Mouse (Mus musculus): ENCODE data around the gene Olfr859.
"Not testable (repeated sequence)": the region's sequence is repeated elsewhere in the genome, so short reads cannot be mapped to it uniquely, and the experiment has no call there.

Olfr859 gene

DNA sequence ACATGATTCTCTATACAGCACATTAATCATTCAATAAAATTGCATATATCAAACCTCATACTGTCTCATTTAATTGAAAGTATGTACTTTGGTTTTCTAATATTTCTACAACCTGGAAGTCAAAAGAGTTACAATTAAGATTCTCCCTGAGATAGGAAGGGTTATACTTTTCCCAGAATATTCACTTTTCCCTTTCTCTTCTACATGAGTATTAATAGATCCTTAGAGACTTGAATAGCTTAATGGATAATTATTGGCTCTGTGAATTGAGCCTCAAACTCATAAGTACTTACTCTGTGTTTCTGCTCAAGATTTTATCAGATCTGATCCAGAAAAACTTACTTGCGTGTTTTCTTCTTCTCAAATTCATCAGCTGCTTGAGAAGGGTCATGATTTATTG, at the start of gene Olfr859:
Gene Olfr859 (plus strand): TSS at position 301 of the 400 bp plus-strand sequence.
- not testable (repeated sequence) for DNase-seq (ENCODE audit: low spot score)

DNA sequence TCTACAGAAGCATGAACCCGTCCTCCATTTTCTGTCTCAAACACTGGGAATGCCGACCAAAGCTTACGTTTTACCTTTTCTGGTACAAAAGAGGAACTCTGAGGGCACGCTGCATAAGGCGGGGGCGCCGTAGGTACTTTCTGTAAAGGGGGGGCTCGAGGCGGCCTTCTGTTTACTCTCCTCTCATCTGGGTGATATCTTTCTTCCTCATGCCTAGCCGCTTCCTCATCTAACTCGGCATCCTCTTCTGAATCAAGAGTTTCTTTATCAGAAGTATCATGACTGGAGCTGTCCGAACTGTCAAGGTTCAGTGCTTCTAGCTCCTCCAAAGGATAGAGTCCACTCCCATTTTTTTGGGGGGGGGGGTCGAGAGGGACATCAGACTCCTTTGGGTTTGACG, 35.6 kb upstream of the Olfr859 start:
- DNase-seq (ENCODE audit: low spot score), result no peak

DNA sequence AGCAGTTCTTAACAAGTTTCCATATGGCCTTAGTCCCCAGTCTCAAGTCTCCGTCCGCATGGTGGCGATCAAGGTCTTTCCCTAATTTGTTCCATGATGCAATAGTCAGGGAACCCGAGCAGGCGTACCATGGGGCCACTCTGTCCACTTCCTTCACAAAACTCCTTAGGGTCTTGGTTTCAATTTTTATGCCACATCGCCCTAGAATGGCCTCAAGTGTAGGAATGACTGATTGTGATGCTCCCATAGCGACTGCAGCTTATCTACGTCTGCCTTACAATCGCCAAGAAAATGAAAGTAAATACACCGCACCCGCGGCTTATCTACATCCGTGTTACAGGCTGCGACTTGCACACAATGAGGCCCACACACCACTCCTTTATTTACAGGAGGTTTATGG, 35.0 kb upstream of the Olfr859 start:
- no peak for DNase-seq (ENCODE audit: low spot score)

DNA sequence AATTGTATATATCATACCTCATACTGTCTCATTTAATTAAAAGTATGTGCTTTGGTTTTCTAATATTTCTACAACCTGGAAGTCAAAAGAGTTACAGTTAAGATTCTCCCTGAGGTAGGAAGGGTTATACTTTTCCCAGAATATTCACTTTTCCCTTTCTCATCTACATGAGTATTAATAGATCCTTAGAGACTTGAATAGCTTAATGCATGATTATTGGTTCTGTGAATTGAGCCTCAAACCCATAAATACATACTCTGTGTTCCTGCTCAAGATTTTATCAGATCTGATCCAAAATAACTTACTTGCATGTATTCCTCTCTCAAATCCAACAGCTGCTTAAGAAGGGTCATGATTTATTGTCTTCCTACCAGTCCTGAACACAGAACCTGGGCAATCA, 24.7 kb upstream of the Olfr859 start, which contains the start of gene Olfr58:
Gene Olfr58 (plus strand): TSS at position 301 of the 400 bp plus-strand sequence.
- no peak for DNase-seq (ENCODE audit: low spot score)

DNA sequence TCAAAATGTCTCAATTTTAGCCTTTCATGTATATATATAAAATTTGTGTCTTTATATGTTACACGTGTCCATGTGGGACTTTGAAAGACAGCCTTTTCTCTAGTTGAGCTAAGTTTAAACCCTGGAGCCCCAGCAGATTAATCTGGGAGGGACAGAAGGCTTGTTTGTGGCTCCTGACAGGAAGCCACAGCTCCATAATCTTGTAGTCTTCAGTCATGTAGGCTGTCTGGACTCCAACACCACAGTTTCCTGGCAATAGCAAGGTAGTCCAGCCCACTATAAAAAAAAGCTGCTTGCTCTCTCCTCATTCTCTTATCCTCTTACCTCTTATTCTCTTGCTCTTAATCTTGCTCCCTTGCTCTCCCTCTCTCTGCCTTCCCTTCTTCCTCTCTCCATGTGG, 1.7 kb upstream of the Olfr859 start:
- DNase-seq (ENCODE audit: low spot score), result no peak

DNA sequence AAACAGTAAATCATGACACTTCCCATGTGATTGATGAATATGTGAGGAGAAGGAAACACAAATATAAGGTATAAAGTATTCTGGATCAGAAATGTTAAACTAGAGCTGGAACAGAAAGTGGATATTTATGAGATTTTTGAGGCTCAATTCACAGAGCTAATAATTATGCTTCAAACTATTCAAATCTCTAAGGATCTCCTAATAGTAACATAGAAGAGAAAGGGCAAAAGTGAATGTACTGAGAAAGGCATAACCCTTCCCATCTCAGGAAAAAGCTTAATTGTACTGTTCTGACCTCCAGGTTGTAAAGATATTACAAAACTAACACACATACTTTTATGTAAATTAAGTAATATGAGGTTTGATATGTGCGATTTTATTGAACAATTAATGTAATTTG, 44.9 kb downstream of the Olfr859 start, which contains the start of gene Olfr860:
Gene Olfr860 (minus strand): TSS at position 101 of the 400 bp plus-strand sequence.
- no peak for DNase-seq (ENCODE audit: low spot score)
